Mouse (Mus musculus): Measurements from ENCODE around the gene Dscaml1.
A peak's percentile ranks its signal among the peaks of the same experiment; 100 is the strongest.

The Dscaml1 gene

DNA sequence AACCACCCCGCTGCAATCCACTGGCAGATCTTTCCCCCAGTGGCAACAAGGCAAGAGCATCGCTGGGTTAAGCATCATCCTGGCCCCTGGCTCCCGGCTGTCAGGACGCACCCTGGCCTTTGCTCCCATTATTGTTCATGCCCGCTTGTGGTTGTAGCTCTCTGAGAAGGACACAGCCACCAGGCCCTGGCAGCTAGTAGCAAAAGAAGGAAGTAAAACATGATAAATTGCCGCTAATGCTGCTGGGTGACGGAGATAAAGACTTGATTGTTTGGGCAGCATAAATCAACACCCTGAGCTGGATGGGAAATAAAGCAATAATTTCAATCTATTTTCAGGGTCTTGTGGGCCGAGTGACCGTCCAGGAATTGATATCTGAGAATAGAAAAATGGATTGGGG is 81.1 kb downstream of the Dscaml1 start:
- no peak for DNase-seq (ENCODE audit: low spot score in 2 of 2)

DNA sequence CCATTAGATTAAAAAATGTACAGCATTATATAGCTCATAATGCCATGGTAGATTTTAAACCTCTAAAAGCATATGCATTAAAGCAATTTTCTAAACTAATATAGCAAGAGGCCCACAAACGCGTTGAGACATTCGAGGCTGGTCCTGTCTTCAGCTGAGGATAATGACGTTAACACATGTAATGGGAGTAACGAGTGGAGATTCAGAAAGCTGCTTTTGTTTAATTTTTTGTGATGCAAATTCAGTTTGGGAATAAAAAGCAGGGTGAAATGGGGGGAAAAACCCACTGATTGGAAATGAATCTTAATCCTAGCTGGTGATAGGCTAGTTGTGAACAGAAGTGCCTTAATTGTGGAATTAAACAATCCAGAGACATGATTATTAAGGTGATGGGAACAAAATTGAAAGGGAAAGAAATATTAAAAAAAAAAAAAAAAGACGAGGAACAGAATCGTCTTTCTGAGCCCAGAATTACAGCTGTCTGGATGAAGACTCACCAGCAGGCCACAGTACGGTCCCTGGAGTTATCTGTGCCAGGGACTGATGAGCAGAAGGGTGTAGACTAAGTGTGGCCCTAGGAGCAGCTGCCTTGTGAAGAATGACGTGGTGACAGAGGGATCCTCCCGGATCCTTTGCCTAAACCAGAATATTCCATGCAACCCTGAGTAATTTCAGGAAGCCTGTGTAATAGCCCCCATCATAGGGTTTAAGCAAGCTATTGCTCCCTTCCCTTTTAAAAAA is 84.5 kb downstream of the Dscaml1 start:
- no peak for DNase-seq (ENCODE audit: low spot score in 2 of 2)

DNA sequence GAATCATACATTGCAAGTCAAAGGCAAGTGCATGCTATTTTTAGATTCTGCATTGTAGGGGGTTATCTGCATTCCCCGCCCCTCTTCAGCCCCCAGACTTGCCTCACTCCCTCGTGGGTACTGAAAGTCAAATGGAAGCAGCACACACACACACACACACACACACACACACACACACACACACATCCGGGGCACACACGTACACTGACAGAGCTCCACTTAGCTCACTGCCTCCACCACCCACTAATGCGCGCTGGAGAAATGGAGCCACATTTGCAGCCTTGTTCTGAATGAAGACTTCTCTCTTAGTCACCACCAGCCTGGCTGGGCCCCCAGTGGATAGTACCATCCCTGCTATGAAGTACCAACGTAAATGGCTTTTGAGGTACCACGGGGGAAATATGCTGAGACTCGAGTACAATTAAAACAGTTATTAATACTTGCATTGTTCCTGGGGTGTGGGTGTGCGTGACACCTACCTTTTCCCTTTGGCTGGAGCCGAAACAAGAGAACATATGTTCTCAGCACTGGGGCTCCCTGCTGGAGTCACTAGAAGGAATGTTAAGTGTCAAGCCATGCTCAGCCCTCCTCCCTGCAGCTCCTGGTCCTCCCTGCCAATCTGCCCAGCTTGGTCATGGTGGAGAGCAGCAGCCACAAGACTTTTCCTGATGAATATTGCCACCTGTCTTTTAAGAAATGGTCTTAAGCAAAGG is 91.7 kb downstream of the Dscaml1 start:
- DNase-seq (ENCODE audit: low spot score in 2 of 2), result peak; percentile 27 to 46

DNA sequence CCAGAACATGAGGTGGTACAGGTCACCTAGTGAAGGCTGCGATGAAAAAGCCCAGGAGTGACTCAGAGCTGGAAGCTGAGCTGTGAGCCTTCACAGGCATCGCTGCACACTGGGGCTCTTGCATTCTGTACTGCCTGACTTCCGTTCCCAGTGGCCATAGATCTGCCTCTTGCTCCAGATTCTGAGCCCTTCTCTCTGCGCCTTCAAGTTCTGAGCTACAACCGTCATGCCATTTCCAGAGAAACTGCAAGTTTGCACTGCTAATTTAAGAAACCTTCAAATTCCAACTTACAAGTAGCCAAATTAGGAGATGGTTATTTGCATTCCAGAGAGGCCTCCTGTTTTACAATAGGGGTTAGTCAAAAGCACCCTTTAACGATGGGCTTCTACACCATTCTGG is 93.4 kb downstream of the Dscaml1 start:
- no peak for DNase-seq (ENCODE audit: low spot score in 2 of 2)

DNA sequence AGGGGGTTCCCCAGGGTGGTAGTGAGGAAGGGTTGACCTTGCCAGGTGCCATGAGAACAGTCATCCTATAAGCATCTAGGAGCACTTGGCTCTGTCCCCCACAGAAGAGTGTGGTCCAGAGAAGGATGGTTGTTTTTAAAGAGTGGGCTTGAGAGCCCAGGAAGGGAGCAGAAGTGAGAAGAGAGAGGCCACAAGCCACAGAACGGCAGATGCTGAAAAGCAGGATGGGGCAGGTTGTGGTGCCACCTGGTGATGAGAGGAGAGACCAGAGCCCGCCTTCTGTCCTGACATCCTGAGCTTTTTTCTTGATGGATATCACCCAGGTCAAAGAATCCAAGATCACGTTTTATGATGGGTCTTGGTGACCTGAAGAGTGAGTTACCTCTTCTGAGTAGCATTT is 96.4 kb downstream of the Dscaml1 start:
- no peak for DNase-seq (ENCODE audit: low spot score in 2 of 2)

DNA sequence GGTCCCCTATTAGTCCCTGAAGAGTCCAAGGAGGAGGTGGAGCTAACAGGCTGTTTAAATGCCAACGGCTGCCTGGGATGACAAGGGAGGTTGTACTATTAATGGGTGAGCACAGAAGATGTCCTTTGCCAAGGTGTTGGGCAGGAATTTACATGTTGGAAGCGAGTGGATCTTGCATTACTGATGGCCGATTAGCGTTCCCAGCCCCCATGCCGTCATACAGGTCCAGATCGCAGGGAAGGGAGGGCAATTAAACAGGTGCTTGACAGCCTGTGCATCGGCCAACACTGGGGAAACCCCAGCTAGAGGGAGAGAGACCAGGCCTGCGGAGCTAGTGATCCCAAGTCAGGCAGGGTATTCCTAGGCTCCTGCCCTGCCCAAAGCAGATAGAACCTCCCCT is 98.1 kb downstream of the Dscaml1 start:
- no peak for DNase-seq (ENCODE audit: low spot score in 2 of 2)

DNA sequence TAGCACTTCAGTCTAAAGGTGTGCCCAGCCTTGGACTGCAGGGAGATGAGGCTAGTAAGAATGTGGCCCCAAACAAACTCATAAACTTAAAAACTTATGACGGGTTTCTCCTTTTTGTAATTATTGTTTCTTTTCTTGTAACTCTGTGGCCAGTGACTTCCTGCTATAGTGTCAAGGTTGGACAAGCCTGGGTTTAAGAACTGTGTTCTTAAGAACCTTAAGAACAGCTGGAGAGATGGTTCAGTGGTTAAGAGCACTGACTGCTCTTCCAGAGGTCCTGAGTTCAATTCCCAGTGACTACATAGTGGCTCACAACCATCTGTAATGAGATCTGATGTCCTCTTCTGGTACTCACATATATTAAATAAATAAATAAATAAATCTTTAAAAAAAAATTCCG is 106.8 kb downstream of the Dscaml1 start:
- no peak for DNase-seq (ENCODE audit: low spot score in 2 of 2)

DNA sequence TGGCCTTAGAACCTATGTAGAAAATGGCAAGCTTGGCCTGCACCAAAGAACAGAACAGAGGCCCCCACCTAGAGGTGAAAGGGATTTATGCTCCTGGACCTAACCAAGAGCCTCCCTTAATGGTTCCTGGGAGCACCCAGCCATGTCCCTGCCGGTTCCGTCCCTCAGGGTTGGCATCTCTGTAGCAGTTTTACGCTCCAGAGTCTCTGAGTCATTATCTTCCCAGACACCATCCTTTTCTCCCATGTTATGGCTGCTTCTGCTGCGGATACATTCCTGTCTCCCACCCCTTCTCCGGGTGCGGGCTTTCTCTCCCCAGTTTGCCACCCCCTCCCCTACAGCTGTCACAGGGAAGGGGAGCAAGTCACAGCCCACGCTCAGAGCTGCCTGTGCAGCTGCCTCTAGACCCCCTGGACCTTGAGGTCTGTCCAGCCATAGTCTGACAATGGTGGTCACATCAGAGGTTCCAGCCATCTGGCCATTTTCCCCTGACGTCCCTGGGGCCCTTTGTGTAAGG is 108.1 kb downstream of the Dscaml1 start:
- DNase-seq (ENCODE audit: low spot score in 2 of 2), result no peak

DNA sequence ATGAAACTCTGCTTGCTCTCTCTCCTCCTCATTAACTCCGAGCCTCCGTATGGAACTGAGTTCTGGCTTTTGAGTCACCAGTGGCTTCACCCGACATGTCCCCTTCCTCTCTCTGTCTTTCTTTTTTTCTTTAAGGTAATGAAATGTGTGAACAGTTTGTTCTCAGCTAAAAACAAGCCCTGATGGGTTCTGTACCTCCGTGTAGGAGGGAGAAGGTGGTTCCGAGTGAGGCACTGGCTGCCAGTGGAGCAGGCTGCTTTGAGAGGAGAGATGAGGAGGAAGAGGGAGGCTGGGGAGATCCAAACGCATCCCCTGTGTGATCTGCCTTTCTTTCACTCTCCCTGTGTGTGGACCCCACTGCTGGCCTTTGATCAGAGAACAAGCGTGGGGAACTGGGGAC is 111.2 kb downstream of the Dscaml1 start:
- DNase-seq (ENCODE audit: low spot score in 2 of 2), result no peak

DNA sequence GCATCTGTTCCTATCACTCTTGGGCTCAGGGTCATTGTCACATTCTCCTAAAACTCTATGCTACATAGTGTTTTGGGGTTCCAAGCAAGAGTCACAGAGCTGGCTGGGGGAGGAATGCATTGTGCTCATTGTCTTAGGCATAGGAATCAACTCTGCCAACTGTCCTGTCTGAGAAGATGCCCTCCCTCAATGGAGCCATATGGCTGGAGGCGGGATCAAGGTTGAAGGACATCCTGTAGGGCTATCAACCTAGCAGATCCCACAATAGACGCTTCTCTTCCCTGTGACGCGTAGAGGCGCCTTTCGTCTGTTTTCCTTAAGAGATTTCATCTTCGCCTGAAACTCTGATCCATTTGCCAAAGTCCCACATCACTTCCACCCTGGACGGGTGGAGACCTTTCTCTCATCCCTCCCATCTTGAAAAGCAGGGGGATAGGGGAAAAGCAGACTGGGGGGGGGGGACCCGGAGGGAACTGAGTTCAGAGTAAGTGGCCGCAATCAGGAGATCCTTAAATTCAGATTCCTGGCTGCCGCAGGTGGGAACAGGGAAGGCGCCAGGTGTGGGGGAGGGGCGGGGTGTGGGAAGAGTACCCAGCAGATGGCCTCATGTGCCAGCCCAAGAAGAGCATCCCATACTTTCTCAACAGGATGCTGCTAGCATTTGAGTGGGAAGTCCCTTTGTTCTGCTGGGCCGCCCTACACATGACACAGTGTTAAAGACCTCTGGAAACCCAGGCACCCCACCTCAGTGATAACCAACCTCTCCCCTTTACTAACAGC is 113.0 kb downstream of the Dscaml1 start:
- no peak for DNase-seq (ENCODE audit: low spot score in 2 of 2)

DNA sequence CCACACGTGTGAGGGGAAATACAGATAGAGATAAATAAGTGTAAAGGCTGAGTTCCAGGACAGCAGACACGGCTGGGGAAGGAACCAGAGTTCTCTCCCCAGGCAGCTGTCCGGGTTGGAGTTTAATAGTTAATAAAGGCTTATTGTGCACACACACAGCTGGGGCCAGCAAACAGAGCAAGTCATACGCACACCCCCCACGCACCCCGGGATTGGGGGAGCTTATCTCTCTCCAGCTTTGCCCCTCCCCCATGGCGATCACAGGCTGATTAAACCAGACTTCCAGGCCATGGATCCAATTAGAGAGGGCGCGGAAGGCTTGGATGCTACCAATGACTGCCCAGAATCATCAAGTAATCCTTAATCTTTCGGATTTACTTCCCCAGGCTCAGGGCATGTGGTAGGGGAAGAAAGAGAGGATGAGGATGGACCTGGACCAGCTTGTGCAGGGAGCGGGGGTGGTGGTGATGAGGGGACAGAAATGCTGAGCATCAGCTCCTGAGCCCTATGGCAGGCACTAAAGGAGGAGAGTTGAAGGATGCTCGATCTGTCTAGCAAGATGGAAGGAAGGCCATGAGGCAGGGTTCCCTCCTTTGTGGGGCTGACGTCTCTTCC is 119.7 kb downstream of the Dscaml1 start:
- DNase-seq (ENCODE audit: low spot score in 2 of 2), result peak; percentile 45 to 50

DNA sequence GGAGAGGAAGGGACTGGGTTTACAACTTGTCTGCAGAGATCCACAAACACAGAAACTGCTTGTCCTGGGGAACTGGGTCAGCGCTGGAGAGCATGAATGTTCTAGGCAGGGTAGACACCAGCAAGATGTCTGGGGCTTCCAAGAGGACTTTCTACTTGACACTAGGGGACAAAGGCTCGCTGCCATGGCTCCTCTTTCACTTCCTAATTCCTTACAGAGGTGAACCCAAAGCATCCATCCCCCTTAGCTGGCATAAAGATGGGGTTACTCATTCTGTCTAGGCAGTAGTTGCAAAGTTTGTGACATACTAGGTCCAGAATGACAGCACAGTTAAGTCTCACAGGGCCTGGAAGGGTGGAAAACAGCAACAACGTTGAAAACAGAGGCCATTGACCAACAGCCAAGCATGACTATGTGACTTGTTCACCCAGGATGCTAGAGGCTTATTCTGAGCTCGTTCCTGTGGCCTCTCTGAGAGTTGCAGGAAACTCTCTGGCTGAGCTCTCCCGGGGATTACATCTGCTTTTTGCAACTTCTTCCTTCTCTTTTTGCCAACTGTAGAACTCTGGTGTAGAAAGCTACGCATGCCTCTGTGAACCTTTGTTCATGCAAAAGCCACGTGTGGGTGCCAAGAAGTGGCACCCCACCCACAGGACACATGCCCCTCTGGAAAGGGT is 120.6 kb downstream of the Dscaml1 start:
- no peak for DNase-seq (ENCODE audit: low spot score in 2 of 2)

DNA sequence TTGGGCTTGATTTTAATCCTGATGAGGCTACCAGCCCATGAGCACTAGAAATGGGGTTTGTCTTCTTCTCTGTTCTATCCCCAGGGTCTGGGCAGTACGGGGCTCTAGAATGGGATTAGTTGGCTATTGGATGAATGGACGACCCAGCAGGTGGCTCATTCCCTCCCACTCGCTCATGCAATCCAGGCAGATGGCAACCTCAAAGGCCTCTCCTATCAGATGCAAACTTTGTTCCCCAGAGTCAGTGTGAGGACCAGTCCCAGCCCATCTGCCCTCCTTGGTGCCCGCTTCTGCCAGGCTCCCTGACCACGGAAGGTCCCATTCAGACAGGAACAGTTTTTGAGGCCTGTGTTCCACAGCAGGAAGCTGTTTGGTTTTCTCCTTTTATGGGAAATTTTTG is 123.4 kb downstream of the Dscaml1 start:
- no peak for DNase-seq (ENCODE audit: low spot score in 2 of 2)

DNA sequence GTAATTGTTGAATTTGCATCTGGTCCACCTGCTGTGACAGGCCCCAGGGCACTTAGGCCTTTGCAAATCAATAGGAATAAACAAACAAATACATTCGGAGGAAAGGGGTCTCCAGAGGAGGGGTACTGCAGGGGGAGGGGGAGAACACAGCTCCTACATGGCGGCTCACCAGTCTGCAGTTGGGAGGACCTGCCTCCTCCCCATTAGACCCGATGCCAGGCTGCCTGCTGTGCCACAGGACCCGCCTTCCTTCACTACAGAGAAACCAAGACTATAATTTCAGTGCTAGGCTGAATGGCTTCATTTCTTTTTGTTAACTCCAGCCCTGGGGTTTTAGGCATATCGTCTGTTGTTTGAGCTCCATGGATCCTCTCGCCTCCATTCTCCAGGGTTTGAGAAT is 123.8 kb downstream of the Dscaml1 start:
- no peak for DNase-seq (ENCODE audit: low spot score in 2 of 2)

DNA sequence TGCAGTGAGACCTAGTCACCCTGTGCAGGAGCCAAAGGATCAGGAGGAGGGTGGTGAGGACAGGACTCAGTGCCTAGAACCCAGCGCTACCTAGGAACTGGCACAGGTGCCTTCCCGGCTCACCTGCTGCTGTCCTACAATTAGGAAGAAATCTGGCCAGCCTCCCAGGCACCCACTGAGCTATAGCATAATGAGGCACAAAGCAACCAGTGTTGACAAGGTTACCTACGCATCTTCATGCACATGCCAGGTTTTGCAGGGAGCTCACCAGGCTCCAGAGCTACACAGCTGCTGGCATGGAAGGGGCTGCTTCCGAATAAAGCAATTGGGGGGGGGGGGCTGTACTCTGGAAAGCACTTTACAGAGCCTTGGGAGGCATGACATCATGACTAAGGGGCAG is 124.2 kb downstream of the Dscaml1 start:
- DNase-seq (ENCODE audit: low spot score in 2 of 2), result no peak

DNA sequence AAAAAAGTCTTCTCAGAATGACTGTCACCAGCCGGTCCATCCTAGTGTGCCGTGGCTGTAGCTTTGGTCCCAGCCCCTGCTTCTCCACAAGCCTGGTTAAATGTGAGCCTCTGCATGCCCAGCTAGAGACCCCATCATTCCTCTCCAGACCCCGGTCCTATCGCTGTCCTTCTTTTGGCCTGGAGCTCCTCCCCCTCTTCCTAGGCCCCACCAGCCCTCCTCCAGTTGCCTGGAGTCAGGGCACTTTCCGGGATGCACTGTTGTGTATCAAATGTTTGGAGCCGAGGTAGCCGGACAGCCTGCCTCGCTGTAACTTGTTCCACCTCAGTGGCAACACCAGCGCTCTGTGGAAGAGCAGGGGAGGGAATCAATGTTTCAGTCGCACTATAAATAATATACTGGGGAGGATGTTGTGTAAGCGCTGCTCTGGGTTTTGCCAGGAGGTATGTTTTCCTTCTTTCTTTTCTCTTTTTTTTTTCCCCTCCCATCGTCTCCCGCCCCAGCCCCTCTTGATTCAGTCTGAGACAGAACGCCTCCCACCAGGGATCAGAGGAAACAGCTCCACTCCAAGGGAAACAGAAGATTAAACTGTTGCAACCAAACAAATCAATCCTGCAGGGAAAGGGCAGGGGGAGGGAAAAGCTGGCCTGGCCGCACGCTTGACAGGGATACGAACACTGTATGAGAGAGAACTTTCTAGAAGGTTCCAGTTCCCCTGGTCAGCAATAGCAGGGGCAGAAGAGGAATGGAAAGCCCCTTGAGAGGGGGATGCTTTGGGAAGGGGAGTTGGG is 128.8 kb downstream of the Dscaml1 start:
- no peak for DNase-seq (ENCODE audit: low spot score in 2 of 2)

DNA sequence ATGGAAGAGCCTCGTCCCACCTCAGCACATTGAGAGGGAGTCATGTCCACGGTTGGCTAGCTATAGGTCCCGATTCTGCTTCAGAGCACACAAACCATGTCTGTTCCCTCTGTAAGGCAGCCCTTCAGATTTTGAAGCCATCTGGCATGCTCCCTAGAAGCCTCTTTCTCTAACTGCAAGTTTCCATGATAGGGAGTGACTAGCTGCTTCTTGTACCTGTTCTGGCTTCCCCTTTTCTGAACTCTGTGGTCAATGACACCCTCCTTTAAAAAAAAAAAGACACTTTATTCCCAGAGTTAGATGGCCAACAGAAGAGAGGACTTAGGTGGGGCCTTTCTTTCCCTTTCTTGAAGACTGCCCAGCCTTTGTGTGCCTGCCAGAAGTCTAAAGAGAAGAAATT is 130.5 kb downstream of the Dscaml1 start:
- no peak for DNase-seq (ENCODE audit: low spot score in 2 of 2)

DNA sequence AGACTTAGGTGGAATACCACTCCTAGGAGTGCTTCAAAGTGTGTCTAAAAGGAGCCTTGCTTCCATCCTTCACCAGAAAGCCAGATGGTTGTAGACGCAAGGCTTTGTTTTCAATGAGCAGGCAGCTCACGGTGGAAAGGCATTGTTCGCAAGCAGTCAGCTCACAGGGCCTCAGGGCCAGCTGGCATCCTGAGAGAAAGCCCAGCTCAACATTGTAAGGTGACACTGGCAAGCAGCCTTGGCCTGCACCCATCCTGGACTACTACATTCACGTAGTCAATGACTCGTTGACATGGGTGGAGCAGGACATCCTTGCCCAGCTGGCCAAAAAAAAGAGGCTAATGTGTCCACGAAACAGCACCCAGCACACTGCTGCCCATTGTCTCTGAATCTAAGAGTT is 134.6 kb downstream of the Dscaml1 start:
- DNase-seq (ENCODE audit: low spot score in 2 of 2), result no peak

DNA sequence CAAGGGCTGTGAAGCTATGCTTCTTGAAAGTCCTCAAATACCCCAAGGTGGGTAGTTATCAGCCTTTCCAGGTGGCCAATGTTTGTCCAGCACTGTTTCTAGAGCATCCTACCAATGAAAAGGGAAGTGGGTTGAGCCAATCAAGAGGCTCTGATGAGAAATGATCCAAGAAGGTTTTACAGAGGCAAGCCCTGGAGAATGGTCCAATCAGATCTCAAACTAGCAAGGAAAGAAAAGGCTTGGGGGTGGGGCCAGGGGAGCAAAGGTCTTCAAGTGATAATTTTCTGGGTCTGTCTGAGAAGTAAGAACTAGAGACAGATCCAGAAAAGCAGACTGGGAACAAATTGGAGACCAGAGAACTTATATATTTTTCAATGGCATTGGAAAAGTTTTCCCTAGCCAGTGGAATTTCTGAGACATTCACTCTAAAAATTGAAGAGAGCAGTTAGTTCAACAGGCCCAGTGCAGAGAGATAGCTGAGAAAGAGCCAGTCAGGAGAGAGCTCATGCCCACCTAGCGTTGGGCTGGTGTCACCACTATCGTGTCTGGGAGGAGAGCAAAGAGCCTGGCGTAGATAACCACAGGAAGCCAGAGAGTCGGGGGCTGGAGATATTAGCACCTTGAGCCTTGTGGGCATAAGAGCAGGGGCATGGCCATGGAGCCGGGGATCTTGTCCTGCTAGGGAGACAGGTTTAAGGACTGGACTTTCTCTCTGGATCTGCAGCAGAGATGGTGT is 140.6 kb downstream of the Dscaml1 start:
- no peak for DNase-seq (ENCODE audit: low spot score in 2 of 2)

DNA sequence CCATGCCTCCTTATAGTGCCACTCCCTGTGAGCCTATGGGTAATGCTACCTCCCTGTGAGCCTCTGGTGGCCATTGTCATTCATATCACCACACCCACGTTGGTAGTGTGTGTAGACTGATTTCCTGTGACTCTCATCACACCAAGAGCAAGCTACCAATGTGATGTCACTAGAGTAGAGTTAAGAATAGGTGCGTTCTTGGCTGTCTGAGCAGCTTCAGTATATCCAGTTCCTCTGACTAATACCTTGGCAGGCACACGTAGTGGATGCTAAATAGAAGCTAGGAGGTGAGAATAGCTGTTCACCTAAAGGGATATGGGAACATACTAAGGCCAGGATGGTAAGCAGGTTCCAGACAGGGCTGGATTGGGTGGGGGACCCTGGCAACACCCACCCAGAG is 143.3 kb downstream of the Dscaml1 start:
- DNase-seq (ENCODE audit: low spot score in 2 of 2), result no peak

All from frontal cortex, postnatal 10 days (tissue).